Mouse (Mus musculus) forebrain, embryonic 13.5 days (tissue): ENCODE results near the gene Cd38. TPM values are rescaled to one million over a fixed set of nuclear protein-coding genes. Genes with fewer than 3 reads are reported as not detected.

Source experiments
- ATAC-seq: fragments of 200-750 bp; cut with Nextera tagmentation; 2 replicates; pipeline ENCODE4 v1.8.0; 2017
- H3K27ac ChIP-seq: fragments of 300-500 bp; sonication (generic); 2 replicates; pipeline ENCODE4 v1.5.1; 2015; ENCODE audit warnings: inconsistent platforms, mild to moderate bottlenecking, moderate library complexity
- H3K27me3 ChIP-seq: fragments of 300-500 bp; sonication (generic); 2 replicates; pipeline ENCODE4 v1.6.1; 2015; ENCODE audit warnings: mild to moderate bottlenecking, inconsistent platforms
- H3K36me3 ChIP-seq: fragments of 300-500 bp; sonication (generic); 2 replicates; pipeline ENCODE4 v1.6.1; 2015; ENCODE audit warnings: mild to moderate bottlenecking, inconsistent platforms; ENCODE audit not compliant: poor library complexity, severe bottlenecking
- H3K4me1 ChIP-seq: fragments of 300-500 bp; sonication (generic); 2 replicates; pipeline ENCODE4 v1.6.1; 2015; ENCODE audit warnings: inconsistent platforms
- H3K4me2 ChIP-seq: fragments of 300-500 bp; sonication (generic); 2 replicates; pipeline ENCODE4 v1.6.1; 2015; ENCODE audit warnings: inconsistent platforms, mild to moderate bottlenecking, moderate library complexity
- H3K4me3 ChIP-seq: fragments of 300-500 bp; sonication (generic); 2 replicates; pipeline ENCODE4 v1.5.1; 2015; ENCODE audit warnings: mild to moderate bottlenecking, inconsistent platforms
- H3K9ac ChIP-seq: fragments of 300-500 bp; sonication (generic); 2 replicates; pipeline ENCODE4 v1.6.1; 2015; ENCODE audit warnings: mild to moderate bottlenecking, inconsistent platforms
- H3K9me3 ChIP-seq: fragments of 300-500 bp; sonication (generic); replicated peaks from 2 replicates; pipeline ENCODE4 v1.6.1; 2016; ENCODE audit warnings: inconsistent platforms
- WGBS: fragments of 180-500 bp; shearing (Covaris S2); methylation state at CpG from one replicate; pipeline ENCODE4 v1.1.7; 2015; 5-methylcytosine and 5-hydroxymethylcytosine counted together
- polyA plus RNA-seq: library from polyadenylated mRNA; unstranded; fragments of >200 nt; fragmentation: Nextera tagmentation; extraction: Ambion mirVana; gene quantifications from 2 replicates; pipeline ENCODE4 v1.2.1, GENCODE M21; 2015

Cd38 gene
- polyA plus RNA-seq, 1 experiment from 2014 or later, result 2.5 TPM

DNA sequence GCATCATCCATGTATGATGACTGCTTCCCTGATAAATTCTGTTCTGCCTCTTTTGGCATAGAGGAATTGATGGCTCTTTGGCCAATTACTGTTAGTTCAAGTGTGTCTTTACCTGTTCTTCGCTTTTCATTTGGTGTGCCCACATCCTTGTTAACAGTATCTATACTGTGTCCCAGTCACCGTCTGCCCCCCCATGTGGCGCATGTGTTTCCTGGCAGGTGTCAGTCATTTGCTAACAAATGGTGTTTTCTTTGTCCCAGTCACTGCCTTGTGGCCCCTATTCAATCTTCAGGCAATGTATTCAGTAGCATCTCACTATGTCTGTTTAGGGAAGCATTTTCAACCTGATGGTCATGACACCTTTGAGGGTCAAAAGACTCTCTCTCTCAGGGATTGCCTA, 92.7 kb downstream of the Cd38 start:
- ATAC-seq, result no peak
- Histone ChIP-seq H3K36me3 (no peaks in the 10 kb centered on the region), H3K9me3 (no peaks in the 10 kb centered on the region), H3K27me3 (no peaks in the 10 kb centered on the region), H3K9ac (no peak overlapping the region), H3K4me1 (no peaks in the 10 kb centered on the region), H3K4me2 (no peak overlapping the region), H3K27ac (no peak overlapping the region), H3K4me3 (no peak overlapping the region)
- WGBS, result 91% methylated on average over 3 of the region's 3 CpGs

Other genes starting within 250 kb of the Cd38 start
- gene Cc2d2a, start 206.2 kb upstream of the Cd38 start, polyA plus RNA-seq, result 8.7 and 10.0 TPM in 2 replicates
- not detected in 2 replicates for gene Bst1, start 49.7 kb upstream of the Cd38 start, polyA plus RNA-seq
- 64.5 and 69.8 TPM in 2 replicates for gene Fbxl5, start 46.9 kb upstream of the Cd38 start, polyA plus RNA-seq
- 0.59 and 1.00 TPM in 2 replicates for gene Gm7879, start 44.6 kb downstream of the Cd38 start, polyA plus RNA-seq
- gene Fgfbp1, start 113.2 kb downstream of the Cd38 start, polyA plus RNA-seq, result 1.3 and 1.4 TPM in 2 replicates
- gene Prom1, start 233.5 kb downstream of the Cd38 start, polyA plus RNA-seq, result 66.6 and 74.5 TPM in 2 replicates